Mouse (Mus musculus) embryonic facial prominence, embryonic 11.5 days (tissue): ENCODE measurements at regions not wholly inside any gene's neighbourhood (a gene's known extent, or its start where the extent isn't known, plus 50 kb on each side); places are given as distances from the start of the nearest gene placed in this dataset.

ENCODE experiments used
- ATAC-seq: fragments of 200-750 bp; cut with Nextera tagmentation; replicated peaks from 2 replicates; pipeline ENCODE4 v1.8.0; 2017; ENCODE audit warnings: low read depth; ENCODE audit not compliant: insufficient number of reproducible peaks, low FRiP score, low TSS enrichment
- DNase-seq: peaks from one replicate; pipeline ENCODE4 v3.0.0-alpha.2; 2015; ENCODE audit warnings: low spot score
- H3K27ac ChIP-seq: fragments of 300-500 bp; sonication (generic); replicated peaks from 2 replicates; pipeline ENCODE4 v1.5.1; 2014; ENCODE audit warnings: mild to moderate bottlenecking, low read depth, low read length, control low read depth
- H3K27me3 ChIP-seq: fragments of 300-500 bp; sonication (generic); 2 replicates; pipeline ENCODE4 v1.6.1; 2014; ENCODE audit warnings: mild to moderate bottlenecking, low read length, moderate library complexity, mixed read lengths; ENCODE audit not compliant: control insufficient read depth, insufficient read depth
- H3K36me3 ChIP-seq: fragments of 300-500 bp; sonication (generic); replicated peaks from 2 replicates; pipeline ENCODE4 v1.6.1; 2014; ENCODE audit warnings: low read depth, mild to moderate bottlenecking, low read length, moderate library complexity, mixed read lengths; ENCODE audit not compliant: control insufficient read depth, insufficient read depth
- H3K4me1 ChIP-seq: fragments of 300-500 bp; sonication (generic); 2 replicates; pipeline ENCODE4 v1.6.1; 2014; ENCODE audit warnings: low read length, mixed read lengths; ENCODE audit not compliant: control insufficient read depth, insufficient read depth
- H3K4me2 ChIP-seq: fragments of 300-500 bp; sonication (generic); 2 replicates; pipeline ENCODE4 v1.6.1; 2014; ENCODE audit warnings: low read depth, mild to moderate bottlenecking, control low read depth, low read length, moderate library complexity
- H3K4me3 ChIP-seq: fragments of 300-500 bp; sonication (generic); 2 replicates; pipeline ENCODE4 v1.5.1; 2014; ENCODE audit warnings: low read depth, low read length, control low read depth
- H3K9ac ChIP-seq: fragments of 300-500 bp; sonication (generic); replicated peaks from 2 replicates; pipeline ENCODE4 v1.6.1; 2014; ENCODE audit warnings: mild to moderate bottlenecking, control low read depth, low read length
- H3K9me3 ChIP-seq: fragments of 300-500 bp; sonication (generic); replicated peaks from 2 replicates; pipeline ENCODE4 v1.6.1; 2016; ENCODE audit warnings: mild to moderate bottlenecking, low read length, inconsistent platforms, mixed read lengths; ENCODE audit not compliant: control insufficient read depth
- WGBS: fragments of 180-500 bp; shearing (Covaris S2); extraction: QIAGEN DNeasy Blood & Tissue Kit; methylation state at CpG from one replicate; pipeline ENCODE4 v1.1.7; 2014; 5-methylcytosine and 5-hydroxymethylcytosine counted together

DNA sequence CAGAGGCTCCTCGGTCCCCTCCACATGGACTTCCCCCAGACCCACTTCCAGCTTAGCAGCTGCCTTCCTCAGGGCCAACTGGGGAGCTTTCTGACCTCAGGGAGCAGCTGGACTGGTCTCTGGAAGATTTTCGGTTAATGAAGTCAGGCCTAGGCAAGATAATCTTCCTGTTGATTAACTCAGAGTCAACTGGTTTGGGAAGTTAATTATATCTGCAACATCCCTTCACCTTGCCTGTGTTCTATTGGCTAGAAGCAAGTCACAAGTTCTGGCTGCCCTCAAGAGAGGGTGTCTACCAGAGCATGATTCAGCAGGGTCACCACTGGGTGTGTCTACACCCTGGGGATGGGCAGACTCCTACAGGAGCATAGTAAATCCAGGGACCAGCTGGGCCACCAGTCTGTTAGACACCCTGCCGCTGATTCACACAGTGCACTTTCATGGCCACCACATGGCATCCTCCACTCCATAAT lies 53.9 kb upstream of the Maml3 start:
- no peak overlapping the region for H3K4me2 ChIP-seq
- H3K9ac ChIP-seq, result no peak overlapping the region
- H3K27me3 ChIP-seq, result no peaks in the 10 kb centered on the region
- WGBS, result 73% methylated on average over 3 of the region's 3 CpGs
- no peak overlapping the region for H3K27ac ChIP-seq
- ATAC-seq (no peak), DNase-seq (no peak)
- no peaks in the 10 kb centered on the region; the same call in 1 of the 2 replicates for H3K4me1 ChIP-seq
- peaks cover 5% of the 10 kb centered on the region for H3K9me3 ChIP-seq
- no peak overlapping the region for H3K4me3 ChIP-seq
- H3K36me3 ChIP-seq, result no peaks in the 10 kb centered on the region

DNA sequence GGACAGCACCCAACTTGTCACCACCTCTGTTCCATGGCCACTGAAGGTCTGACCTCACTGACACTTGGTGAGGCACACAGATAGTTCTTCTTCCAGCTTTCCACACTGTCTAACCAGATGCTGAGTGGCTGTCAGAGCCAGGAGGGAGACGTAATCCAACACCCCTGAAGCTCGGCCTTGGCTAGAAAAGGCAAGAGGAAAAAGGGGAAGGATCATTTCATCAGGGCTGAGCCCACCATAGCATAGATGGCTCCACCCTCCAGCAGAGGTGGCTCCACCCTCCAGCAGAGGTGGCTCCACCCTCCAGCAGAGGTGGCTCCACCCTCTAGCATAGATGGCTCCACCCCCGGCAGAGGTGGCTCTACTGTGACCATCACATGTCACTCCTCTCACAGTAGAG lies 56.8 kb upstream of the Maml3 start:
- Histone ChIP-seq H3K36me3 (no peaks in the 10 kb centered on the region), H3K4me2 (no peak overlapping the region), H3K4me1 (no peaks in the 10 kb centered on the region; the same call in 1 of the 2 replicates), H3K27me3 (no peaks in the 10 kb centered on the region), H3K4me3 (no peak overlapping the region), H3K9ac (no peak overlapping the region), H3K9me3 (no peaks in the 10 kb centered on the region), H3K27ac (no peak overlapping the region)
- DNase-seq (no peak), ATAC-seq (no peak)
- 51% methylated on average over 3 of the region's 3 CpGs for WGBS

DNA sequence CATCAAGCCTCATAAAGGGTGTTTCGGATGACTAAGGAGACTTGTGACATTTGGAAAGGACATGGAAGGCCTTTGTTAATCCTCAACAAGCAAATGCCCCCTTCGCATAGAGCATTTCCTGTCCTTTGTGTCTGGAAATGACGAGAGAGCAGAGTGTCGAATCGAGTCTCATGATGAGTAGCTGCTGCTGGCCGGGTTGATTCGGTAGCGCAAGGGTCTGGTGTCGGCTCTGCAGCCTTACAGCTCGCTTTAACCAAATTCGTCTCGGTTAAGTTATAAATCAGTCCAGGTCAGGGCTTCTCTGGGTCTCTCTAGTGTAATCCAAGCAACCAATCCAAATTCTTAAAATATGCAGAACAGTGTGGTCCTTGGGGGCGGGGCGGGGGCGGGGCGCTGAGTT lies 59.1 kb upstream of the Maml3 start:
- ATAC-seq, result no peak

DNA sequence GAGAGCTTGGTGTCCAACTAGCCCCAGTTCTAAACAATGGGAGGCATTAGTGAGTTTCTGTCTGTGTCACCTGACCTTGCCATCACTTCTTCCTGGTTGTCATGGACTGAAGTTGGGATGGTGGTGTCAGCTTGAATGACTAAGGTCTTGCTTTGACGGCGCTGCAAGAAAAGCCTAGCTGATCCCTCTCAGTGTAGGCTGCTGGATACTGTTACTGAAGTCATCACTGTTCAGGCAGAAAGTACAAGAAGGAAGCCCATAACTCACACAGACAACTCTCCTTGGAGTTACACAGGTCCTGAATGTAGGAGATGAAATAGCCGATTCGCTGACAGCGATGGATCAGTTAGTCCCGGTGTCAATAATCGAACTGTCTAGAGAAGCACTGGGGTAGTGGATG lies 62.5 kb upstream of the Maml3 start:
- H3K4me3 ChIP-seq, result no peak overlapping the region
- WGBS, result 92% methylated on average over 7 of the region's 7 CpGs
- ATAC-seq, result no peak

More for the DNA sequence above, 59.1 kb upstream of the Maml3 start:
- no peaks in the 10 kb centered on the region for H3K9me3 ChIP-seq
- H3K4me1 ChIP-seq, result no peaks in the 10 kb centered on the region; the same call in 1 of the 2 replicates
- no peak overlapping the region for H3K9ac ChIP-seq
- 73% methylated on average over 16 of the region's 16 CpGs for WGBS
- H3K4me2 ChIP-seq, result no peak overlapping the region
- no peaks in the 10 kb centered on the region for H3K36me3 ChIP-seq
- H3K27me3 ChIP-seq, result no peaks in the 10 kb centered on the region
- no peak overlapping the region for H3K27ac ChIP-seq
- H3K4me3 ChIP-seq, result no peak overlapping the region
- DNase-seq, result peak; percentile 25

DNA sequence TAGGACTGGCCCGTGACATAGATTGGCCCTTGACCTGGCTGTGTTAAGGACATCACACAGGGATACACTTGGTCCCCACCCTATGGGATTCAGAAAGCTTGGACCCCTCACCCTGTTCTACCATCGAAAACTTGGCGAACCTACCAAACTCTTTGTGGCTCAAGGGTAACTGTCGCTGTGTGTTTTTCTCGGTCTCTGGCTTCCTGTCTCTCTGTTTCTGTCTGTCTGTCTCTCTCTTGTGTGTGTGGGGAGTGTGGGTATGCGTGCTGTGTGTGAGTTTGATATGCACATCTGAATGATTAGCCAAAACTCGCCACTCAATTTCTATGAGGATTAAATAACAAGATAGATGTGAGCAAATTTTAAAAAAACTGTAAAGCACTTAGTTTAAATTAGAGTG lies 66.0 kb upstream of the Maml3 start:
- DNase-seq (no peak), ATAC-seq (no peak)
- no peaks in the 10 kb centered on the region for H3K9me3 ChIP-seq
- H3K27me3 ChIP-seq, result no peaks in the 10 kb centered on the region
- H3K4me3 ChIP-seq, result no peak overlapping the region
- H3K4me1 ChIP-seq, result no peaks in the 10 kb centered on the region
- no peaks in the 10 kb centered on the region for H3K36me3 ChIP-seq
- no peak overlapping the region for H3K9ac ChIP-seq
- H3K4me2 ChIP-seq, result no peak overlapping the region
- 89% methylated on average over 7 of the region's 7 CpGs for WGBS
- H3K27ac ChIP-seq, result no peak overlapping the region

More for the DNA sequence above, 62.5 kb upstream of the Maml3 start:
- Histone ChIP-seq H3K4me1 (no peaks in the 10 kb centered on the region), H3K27ac (no peak overlapping the region), H3K4me2 (no peak overlapping the region), H3K9me3 (no peaks in the 10 kb centered on the region), H3K27me3 (no peaks in the 10 kb centered on the region), H3K9ac (no peak overlapping the region), H3K36me3 (no peaks in the 10 kb centered on the region)
- no peak for DNase-seq

DNA sequence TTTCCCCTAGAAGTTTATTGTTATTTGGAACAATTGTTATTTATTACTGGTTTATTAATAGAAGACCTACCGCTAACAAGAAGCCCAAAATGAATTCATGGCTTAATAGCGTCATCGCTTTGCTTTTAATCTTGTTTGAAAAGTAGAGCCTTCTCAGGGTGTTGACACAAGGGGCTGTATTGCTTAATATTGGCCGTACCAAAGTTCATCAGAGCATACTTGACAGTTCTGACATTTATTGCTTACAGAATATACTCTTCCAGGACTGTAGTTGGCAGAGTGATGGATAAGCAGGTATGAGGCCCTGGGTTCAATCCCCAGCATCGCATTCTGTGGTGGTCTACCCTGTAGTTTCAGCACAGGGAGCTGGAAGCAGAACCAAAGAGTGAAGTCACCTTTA lies 66.4 kb upstream of the Maml3 start:
- Histone ChIP-seq H3K36me3 (no peaks in the 10 kb centered on the region), H3K9me3 (no peaks in the 10 kb centered on the region), H3K4me3 (no peak overlapping the region), H3K27me3 (no peaks in the 10 kb centered on the region), H3K27ac (no peak overlapping the region), H3K4me1 (no peaks in the 10 kb centered on the region), H3K4me2 (no peak overlapping the region), H3K9ac (no peak overlapping the region)
- ATAC-seq, result no peak
- 93% methylated on average over 5 of the region's 5 CpGs for WGBS
- no peak for DNase-seq

DNA sequence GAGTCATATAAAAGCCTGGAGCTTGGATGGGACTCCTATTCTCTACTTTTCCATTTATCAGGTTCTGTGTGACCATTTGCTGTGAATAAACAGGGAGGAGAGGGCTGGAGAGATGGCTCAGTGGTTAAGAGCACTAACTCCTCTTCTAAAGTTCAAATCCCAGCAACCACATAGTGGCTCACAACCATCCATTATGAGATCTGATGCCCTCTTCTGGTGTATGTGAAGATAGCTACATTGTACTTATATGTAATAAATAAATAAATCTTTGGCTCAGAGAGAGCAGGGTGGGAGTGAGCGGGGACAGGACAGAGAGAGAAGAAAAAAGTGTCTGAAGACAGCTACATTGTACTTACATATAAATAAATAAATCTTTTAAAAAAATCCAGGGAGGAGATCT lies 68.6 kb upstream of the Maml3 start:
- Histone ChIP-seq H3K27ac (no peak overlapping the region), H3K36me3 (no peaks in the 10 kb centered on the region), H3K4me2 (no peak overlapping the region), H3K9ac (no peak overlapping the region), H3K27me3 (no peaks in the 10 kb centered on the region), H3K4me1 (no peaks in the 10 kb centered on the region), H3K9me3 (no peaks in the 10 kb centered on the region), H3K4me3 (no peak overlapping the region)
- WGBS, result 87% methylated on average over 1 of the region's 1 CpGs
- ATAC-seq, result no peak
- no peak for DNase-seq

DNA sequence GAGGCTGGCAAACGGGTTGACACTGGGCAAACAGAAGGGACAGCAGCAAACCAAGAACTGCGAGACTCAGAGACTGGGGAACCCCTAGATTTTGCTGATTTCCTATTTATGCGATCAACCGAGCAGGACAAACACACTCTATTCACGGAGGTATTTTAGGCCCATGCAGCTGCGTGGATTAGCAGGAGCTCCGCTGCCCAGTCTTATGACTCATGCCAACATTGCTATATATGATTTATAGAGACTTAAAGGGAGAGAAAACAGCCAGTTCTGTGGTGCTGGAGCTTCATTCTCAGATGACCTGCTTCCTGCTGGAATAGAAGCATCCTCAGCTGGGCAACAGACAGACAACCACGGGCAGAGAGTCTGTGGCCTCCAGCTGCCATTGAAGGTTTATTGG lies 71.2 kb upstream of the Maml3 start:
- no peak overlapping the region for H3K4me2 ChIP-seq
- H3K27ac ChIP-seq, result no peak overlapping the region
- DNase-seq, result no peak
- 84% methylated on average over 8 of the region's 8 CpGs for whole genome bisulfite sequencing
- no peaks in the 10 kb centered on the region for H3K27me3 ChIP-seq
- H3K9me3 ChIP-seq, result no peaks in the 10 kb centered on the region
- no peak overlapping the region for H3K9ac ChIP-seq
- ATAC-seq, result no peak
- H3K4me1 ChIP-seq, result peaks cover 8% of the 10 kb centered on the region
- no peak overlapping the region for H3K4me3 ChIP-seq
- H3K36me3 ChIP-seq, result no peaks in the 10 kb centered on the region
